Mouse (Mus musculus): ENCODE measurements around the gene Zbtb32. TPM values are rescaled to one million over a fixed set of nuclear protein-coding genes. Genes with fewer than 3 reads are reported as not detected.

Zbtb32 gene
- total and polyA plus RNA-seq, 3 experiments = 20.1 to 32.8 TPM; not detected in 1

GRCm38 (mm10) chr7:30551445-30552101 lies 47.1 kb downstream of the Zbtb32 start:
- H3K27me3 ChIP-seq (ENCODE audit: control insufficient read depth in 1 of 2, insufficient read depth in 2 of 2, low read length in 2 of 2) = no peaks in the 10 kb centered on the region
- DNase-seq (ENCODE audit: low read depth, low spot score) = peak; percentile 89
- peak overlapping the region; percentile 93 for H3K27ac ChIP-seq (ENCODE audit: control insufficient read depth, low read depth, low read length)
- H3K79me2 ChIP-seq (ENCODE audit: control insufficient read depth, insufficient read depth, low read length, poor library complexity) = peaks cover 2% of the 10 kb centered on the region; the same call in 1 of the 2 replicates
- H3K9me3 ChIP-seq (replicated peaks; ENCODE audit: insufficient read depth, low read length) = no peaks in the 10 kb centered on the region
- H3K4me3 ChIP-seq (ENCODE audit: control insufficient read depth in 1 of 2, insufficient read depth in 1 of 2, low read depth in 2 of 2, low read length in 2 of 2) = peak overlapping the region; percentile 48 to 71
- H3K4me1 ChIP-seq (ENCODE audit: control insufficient read depth in 1 of 2, insufficient read depth in 2 of 2, low read length in 2 of 2) = peaks cover 0 to 5% of the 10 kb centered on the region in 2 experiments; a peak in 1 of 4 replicates
- peaks cover 0 to 5% of the 10 kb centered on the region in 2 experiments; a peak in 2 of 4 replicates for H3K36me3 ChIP-seq (ENCODE audit: control insufficient read depth in 1 of 2, insufficient read depth in 2 of 2, low read length in 2 of 2)
- peak overlapping the region; percentile 81 for H3K9ac ChIP-seq (ENCODE audit: control insufficient read depth, low read depth, low read length, poor library complexity, severe bottlenecking)
- no peak for TF ChIP-seq NRF1 (IDR thresholded peaks at IDR 0.05; ENCODE audit: insufficient read depth, low read depth, low read length, poor library complexity, severe bottlenecking)
- TF ChIP-seq JUND (IDR thresholded peaks at IDR 0.05; ENCODE audit: low read depth, low read length) = no peak
- no peak for TF ChIP-seq ETS1 (IDR thresholded peaks at IDR 0.05; ENCODE audit: low read depth, low read length)
- peak; percentile 36; the same call in 1 of the 2 replicates for TF ChIP-seq ZNF384 (IDR thresholded peaks at IDR 0.05; ENCODE audit: low read depth, low read length)
- peak; percentile 53 for TF ChIP-seq MXI1 (IDR thresholded peaks at IDR 0.05; ENCODE audit: low read depth, low read length)
- no peak for TF ChIP-seq MEF2A (IDR thresholded peaks at IDR 0.05; ENCODE audit: extremely low read depth, insufficient replicate concordance, low read depth, low read length, poor library complexity, severe bottlenecking)
- TF ChIP-seq ZMIZ1 (IDR thresholded peaks at IDR 0.05; ENCODE audit: low read depth, low read length) = no peak
- TF ChIP-seq HCFC1 (IDR thresholded peaks at IDR 0.05; ENCODE audit: low read depth, low read length) = peak; percentile 91
- TF ChIP-seq SIN3A (IDR thresholded peaks at IDR 0.05; ENCODE audit: low read length) = no peak; the same call in 1 of the 2 replicates
- TF ChIP-seq E2F4 (IDR thresholded peaks at IDR 0.05; ENCODE audit: borderline replicate concordance, low read depth, low read length) = 0 out of 2 replicates have a peak, but pooled peaks have one; percentile 41
- TF ChIP-seq EP300 (IDR thresholded peaks at IDR 0.05; ENCODE audit: low read depth in 1 of 2, low read length in 2 of 2) = no peak
- TF ChIP-seq ELF1 (IDR thresholded peaks at IDR 0.05; ENCODE audit: low read depth, low read length) = 0 out of 2 replicates have a peak, but pooled peaks have one; percentile 4
- no peak; the same call in none of the 2 replicates for TF ChIP-seq RAD21 (IDR thresholded peaks at IDR 0.05; ENCODE audit: low read depth, low read length)
- TF ChIP-seq CTCF (IDR thresholded peaks at IDR 0.05 in 2 of 3, conservative IDR thresholded peaks at IDR 0.05 in 1 of 3; ENCODE audit: control insufficient read depth in 1 of 3, insufficient read depth in 1 of 3, low read depth in 2 of 3, low read length in 3 of 3, poor library complexity in 1 of 3, severe bottlenecking in 1 of 3) = peak in 2 of 3 experiments; percentile 25 to 45; a peak in 4 of 6 replicates
- TF ChIP-seq RCOR1 (IDR thresholded peaks at IDR 0.05; ENCODE audit: low read depth, low read length) = peak; percentile 26; the same call in 1 of the 2 replicates
- TF ChIP-seq BHLHE40 (IDR thresholded peaks at IDR 0.05; ENCODE audit: borderline replicate concordance, low read depth, low read length) = no peak
- no peak for TF ChIP-seq USF2 (IDR thresholded peaks at IDR 0.05; ENCODE audit: borderline replicate concordance in 1 of 2, insufficient read depth in 1 of 2, low read depth in 1 of 2, low read length in 2 of 2)
- TF ChIP-seq GABPA (IDR thresholded peaks at IDR 0.05; ENCODE audit: low read depth, low read length) = no peak
- no peak for TF ChIP-seq POLR2AphosphoS5 (IDR thresholded peaks at IDR 0.05; ENCODE audit: borderline replicate concordance, low read depth, low read length)
- peak; percentile 76 for TF ChIP-seq KAT2A (conservative IDR thresholded peaks at IDR 0.05; ENCODE audit: low read depth, low read length)
- TF ChIP-seq ZKSCAN1 (IDR thresholded peaks at IDR 0.05; ENCODE audit: low read depth, low read length) = no peak
- peak; percentile 26; the same call in 1 of the 2 replicates for TF ChIP-seq SMC3 (IDR thresholded peaks at IDR 0.05; ENCODE audit: low read depth, low read length)
- TF ChIP-seq POLR2A (IDR thresholded peaks at IDR 0.05; ENCODE audit: control insufficient read depth in 1 of 2, insufficient read depth in 1 of 2, low read depth in 1 of 2, low read length in 2 of 2, poor library complexity in 1 of 2) = no peak
- no peak for TF ChIP-seq GATA1 (IDR thresholded peaks at IDR 0.05; ENCODE audit: low read depth, low read length)
- TF ChIP-seq NELFE (IDR thresholded peaks at IDR 0.05; ENCODE audit: low read depth, low read length) = no peak
- TF ChIP-seq USF1 (IDR thresholded peaks at IDR 0.05; ENCODE audit: low read depth, low read length) = 0 out of 2 replicates have a peak, but pooled peaks have one; percentile 20
- peak; percentile 87 for TF ChIP-seq TBP (IDR thresholded peaks at IDR 0.05; ENCODE audit: low read depth, low read length)
- TF ChIP-seq POLR2AphosphoS2 (IDR thresholded peaks at IDR 0.05; ENCODE audit: low read length) = no peak
- TF ChIP-seq MAX (IDR thresholded peaks at IDR 0.05; ENCODE audit: low read length) = peak; percentile 64
- no peak for TF ChIP-seq CHD2 (IDR thresholded peaks at IDR 0.05; ENCODE audit: low read length)
- TF ChIP-seq CHD1 (IDR thresholded peaks at IDR 0.05; ENCODE audit: low read depth, low read length) = no peak
- no peak for TF ChIP-seq UBTF (IDR thresholded peaks at IDR 0.05; ENCODE audit: borderline replicate concordance, insufficient read depth, low read depth, low read length)
- TF ChIP-seq MYB (IDR thresholded peaks at IDR 0.05; ENCODE audit: low read depth, low read length) = no peak
- TF ChIP-seq ZC3H11A (IDR thresholded peaks at IDR 0.05; ENCODE audit: low read depth, low read length) = no peak
- no peak for TF ChIP-seq MAZ (IDR thresholded peaks at IDR 0.05; ENCODE audit: low read depth, low read length)
- TF ChIP-seq TCF12 (IDR thresholded peaks at IDR 0.05; ENCODE audit: low read depth, low read length) = 0 out of 2 replicates have a peak, but pooled peaks have one; percentile 12
